17 mouse cellular contexts compared by ENCODE assay signal in genomic region chr15:68795239-68795960, GRCm38 (mm10).
DNase-seq lines count a peak whose midpoint lies in the region; ATAC-seq and TF ChIP-seq lines count a peak whose summit lies in the region.
"Had no signal": no experiment of that assay in that cellular context is flagged by ENCODE, and none has a peak within 500 bp of the region (broad histone marks: within the 10 kb centered on the region; RNA-seq: fewer than 3 reads in every experiment).

No protein-coding gene starts in this region.

- no peaks in the 10 kb centered on the region for H3K27me3 ChIP-seq in neural tube, embryonic 15.5 days (replicated peaks)
- H3K27me3 ChIP-seq: embryonic facial prominence, embryonic 12.5 days; liver, embryonic 12.5 days; neural tube, embryonic 13.5 days had no signal

- no peak for ATAC-seq in neural tube, embryonic 15.5 days (ENCODE audit: low FRiP score)
- ATAC-seq: inflammation-experienced regulatory T-cells, adult 6 months; liver, embryonic 12.5 days had no signal

- no peak overlapping the region for H3K4me3 ChIP-seq in left cerebral cortex, adult 2 months
- H3K4me3 ChIP-seq in neural tube, embryonic 15.5 days (replicated peaks), result no peak overlapping the region
- H3K4me3 ChIP-seq: embryonic facial prominence, embryonic 12.5 days; forebrain, embryonic 10.5 days; liver, embryonic 12.5 days; neural tube, embryonic 13.5 days had no signal

- H3K36me3 ChIP-seq in neural tube, embryonic 15.5 days, result no peaks in the 10 kb centered on the region
- H3K36me3 ChIP-seq: embryonic facial prominence, embryonic 12.5 days; forebrain, embryonic 10.5 days; liver, embryonic 12.5 days; neural tube, embryonic 13.5 days had no signal

- TF ChIP-seq CTCF in left cerebral cortex, adult 2 months (IDR thresholded peaks at IDR 0.05), result peak; percentile 49

- no peaks in the 10 kb centered on the region for H3K9me3 ChIP-seq in neural tube, embryonic 15.5 days (replicated peaks)
- H3K9me3 ChIP-seq: embryonic facial prominence, embryonic 12.5 days; forebrain, embryonic 10.5 days; liver, embryonic 12.5 days; neural tube, embryonic 13.5 days had no signal

- peak in 1 of 2 experiments; percentile 28 for DNase-seq in left cerebral cortex, adult 2 months (ENCODE audit: extremely low spot score in 1 of 2, low spot score in 2 of 2)
- DNase-seq in left cerebral cortex, postnatal 4 days, result no peak
- DNase-seq in heart, adult 9 months (ENCODE audit: low spot score in 2 of 2), result peak; percentile 48
- peak; percentile 29 to 52 for DNase-seq in layer of hippocampus, adult 8-10 months (ENCODE audit: low spot score in 2 of 2)
- peak; percentile 15 to 40 for DNase-seq in right cerebral cortex, postnatal 36 days (ENCODE audit: low spot score in 2 of 2)
- no peak for DNase-seq in embryo, embryonic 11 days
- DNase-seq in thymus, postnatal 25 days, result no peak
- DNase-seq: gastrocnemius, postnatal 10 days; kidney, postnatal 14 days; retina, postnatal 1 day; thymus, postnatal 14 days had no signal

- WGBS in neural tube, embryonic 15.5 days, result 76% methylated on average over 4 of the region's 4 CpGs

- H3K4me1 ChIP-seq in neural tube, embryonic 15.5 days, result no peaks in the 10 kb centered on the region
- H3K4me1 ChIP-seq: embryonic facial prominence, embryonic 12.5 days; forebrain, embryonic 10.5 days; liver, embryonic 12.5 days; neural tube, embryonic 13.5 days had no signal

- intact Hi-C loops in left cerebral cortex, adult 2 months (cut with DNase I), result no loop called here
- intact Hi-C loops in left cerebral cortex, postnatal 4 days (cut with DNase I), result no loop called here

- no peak overlapping the region for H3K9ac ChIP-seq in neural tube, embryonic 15.5 days (replicated peaks)
- H3K9ac ChIP-seq: embryonic facial prominence, embryonic 12.5 days; liver, embryonic 12.5 days; neural tube, embryonic 13.5 days had no signal

- H3K4me2 ChIP-seq in neural tube, embryonic 15.5 days, result no peak overlapping the region
- H3K4me2 ChIP-seq: embryonic facial prominence, embryonic 12.5 days; liver, embryonic 12.5 days; neural tube, embryonic 13.5 days had no signal

- peak overlapping the region; percentile 79 for H3K27ac ChIP-seq in left cerebral cortex, adult 2 months
- H3K27ac ChIP-seq in neural tube, embryonic 15.5 days (replicated peaks), result no peak overlapping the region
- H3K27ac ChIP-seq: embryonic facial prominence, embryonic 12.5 days; forebrain, embryonic 10.5 days; liver, embryonic 12.5 days; neural tube, embryonic 13.5 days had no signal

Comparison
In these comparisons a context has a peak if more than half of its experiments do, and no peak if none do; other contexts are left out.
1. DNase-seq: peak in heart, adult 9 months (2 of 2), layer of hippocampus, adult 8-10 months (2 of 2) and right cerebral cortex, postnatal 36 days (2 of 2); none in left cerebral cortex, postnatal 4 days (single experiment), embryo, embryonic 11 days (single experiment) and thymus, postnatal 25 days (single experiment).